Mouse (Mus musculus) lung, postnatal 14 days (tissue): ENCODE results near the gene Sh2d2a.
"Not testable (repeated sequence)": the region's sequence is repeated elsewhere in the genome, so short reads cannot be mapped to it uniquely, and the experiment has no call there.

Experiments used
- DNase-seq: peaks from one replicate; pipeline ENCODE4 v3.0.0; 2021

Gene Sh2d2a

DNA sequence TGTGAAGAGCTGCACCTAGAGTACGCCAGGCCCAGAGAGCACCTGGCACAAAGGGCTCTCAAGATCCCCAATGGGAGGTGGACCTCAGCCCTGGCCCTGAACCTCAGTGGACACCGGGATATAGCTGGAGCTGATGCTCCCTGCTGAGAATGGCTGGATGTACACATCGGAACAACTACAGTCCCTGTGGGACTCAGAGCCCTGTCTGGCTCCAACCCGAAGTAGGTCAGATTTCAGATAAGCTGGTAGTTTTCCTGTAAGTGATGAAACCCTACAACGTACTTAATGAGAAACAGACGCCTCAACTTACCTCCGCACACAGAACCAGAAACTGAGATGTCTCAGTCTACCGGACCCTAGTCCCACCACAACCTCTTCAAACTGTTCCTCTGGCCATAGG is 11.1 kb downstream of the Sh2d2a start:
- no peak for DNase-seq

DNA sequence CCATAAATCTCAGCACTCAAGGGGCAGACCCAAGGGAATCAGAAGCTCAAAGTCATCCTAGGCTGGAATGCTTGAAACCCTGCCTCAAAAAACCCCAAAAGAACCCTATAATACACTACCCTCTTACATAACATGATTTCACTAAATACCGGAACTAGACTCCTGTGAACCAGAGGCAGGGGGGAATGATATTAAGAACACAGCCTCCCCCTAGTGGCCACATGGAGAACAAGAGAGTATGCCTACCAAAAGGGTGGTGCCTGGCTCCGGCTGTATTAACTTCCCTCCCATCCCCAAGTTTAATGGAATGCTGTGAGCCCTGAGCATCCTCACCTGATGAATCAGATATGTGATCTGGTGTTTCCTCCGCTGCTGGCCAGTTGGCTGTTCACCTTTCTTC is 13.3 kb downstream of the Sh2d2a start:
- DNase-seq: peak; percentile 73

DNA sequence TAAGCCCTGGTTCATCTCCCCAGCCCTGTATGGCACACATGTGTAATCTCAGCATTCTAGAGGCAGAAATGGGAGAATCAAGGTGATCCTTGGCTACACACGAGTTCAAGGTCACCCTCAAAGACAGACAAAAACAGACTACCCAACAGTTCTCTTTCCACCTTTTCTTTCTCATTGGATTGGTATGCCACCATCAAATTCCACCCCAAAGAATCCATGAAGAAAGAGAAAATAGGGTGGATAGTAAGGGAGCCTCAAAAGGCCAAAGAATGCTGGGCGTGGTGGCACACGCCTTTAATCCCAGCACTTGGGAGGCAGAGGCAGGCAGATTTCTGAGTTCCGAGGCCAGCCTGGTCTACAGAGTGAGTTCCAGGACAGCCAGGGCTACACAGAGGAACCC is 17.6 kb downstream of the Sh2d2a start:
- not testable (repeated sequence) for DNase-seq

DNA sequence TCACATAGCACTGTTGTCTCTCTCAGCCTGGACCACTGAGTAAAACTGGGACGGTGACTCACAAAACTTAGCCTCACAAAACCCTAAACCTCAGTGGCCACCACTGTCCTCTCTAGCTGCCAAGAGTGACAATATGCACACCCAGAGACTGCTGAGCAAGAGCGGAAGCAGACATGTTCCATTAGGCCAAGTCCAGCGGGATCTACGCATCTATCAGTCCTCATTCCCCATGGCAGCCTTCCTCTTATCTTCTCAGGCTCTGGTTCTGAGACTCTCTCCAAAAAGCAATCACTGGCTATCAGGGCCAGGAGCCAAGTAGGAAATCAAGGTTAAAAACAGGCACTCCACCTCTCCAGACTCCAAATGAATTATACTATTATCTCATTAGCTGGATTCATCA is 31.2 kb downstream of the Sh2d2a start:
- no peak for DNase-seq

DNA sequence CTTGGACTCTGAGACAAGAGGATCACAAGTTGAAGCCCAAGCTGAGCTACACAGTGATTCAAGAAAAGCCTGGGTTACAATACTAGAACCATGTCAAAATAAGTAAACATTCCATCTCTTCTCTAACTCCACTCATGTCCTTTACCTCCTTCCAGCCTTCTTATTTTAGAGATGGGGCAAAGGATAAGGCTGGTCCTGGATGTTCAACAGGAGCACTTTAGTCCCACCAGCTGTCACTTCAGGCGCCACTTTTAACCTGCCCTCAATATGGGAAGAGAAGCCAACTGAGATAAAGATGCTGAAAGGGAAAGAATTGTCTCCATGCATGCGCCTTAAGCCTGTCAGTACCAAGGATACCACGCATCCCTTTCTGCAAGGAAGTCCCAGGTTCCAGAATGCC is 37.7 kb downstream of the Sh2d2a start:
- DNase-seq: no peak

DNA sequence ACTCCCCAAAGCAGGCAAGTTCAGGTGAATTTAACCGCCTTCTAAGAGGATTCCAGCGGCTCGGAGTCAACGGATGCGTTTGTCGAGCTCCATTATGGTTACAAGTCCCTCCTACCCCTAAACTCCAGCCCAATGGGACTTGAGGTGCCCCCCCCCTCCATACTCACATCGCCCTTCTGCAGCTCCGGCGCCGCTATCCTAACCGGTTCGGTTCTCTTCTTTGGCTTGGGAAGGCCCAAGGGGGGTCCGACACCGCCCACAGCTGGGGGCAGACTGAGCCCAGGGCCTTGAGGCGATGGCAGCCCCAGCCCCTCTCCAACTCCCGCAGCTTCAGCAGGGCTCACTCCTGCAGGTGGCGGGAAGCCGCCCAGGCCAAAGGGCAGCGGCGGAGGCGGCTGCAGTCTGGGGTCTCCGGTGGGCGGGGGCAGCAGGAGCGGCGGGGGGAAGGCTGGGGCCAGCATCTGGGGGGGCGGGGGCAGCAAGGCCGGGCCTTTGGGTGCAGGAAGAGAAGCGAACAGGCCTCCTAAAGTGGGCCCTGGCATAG is 38.2 kb downstream of the Sh2d2a start:
- DNase-seq: peak; percentile 26

DNA sequence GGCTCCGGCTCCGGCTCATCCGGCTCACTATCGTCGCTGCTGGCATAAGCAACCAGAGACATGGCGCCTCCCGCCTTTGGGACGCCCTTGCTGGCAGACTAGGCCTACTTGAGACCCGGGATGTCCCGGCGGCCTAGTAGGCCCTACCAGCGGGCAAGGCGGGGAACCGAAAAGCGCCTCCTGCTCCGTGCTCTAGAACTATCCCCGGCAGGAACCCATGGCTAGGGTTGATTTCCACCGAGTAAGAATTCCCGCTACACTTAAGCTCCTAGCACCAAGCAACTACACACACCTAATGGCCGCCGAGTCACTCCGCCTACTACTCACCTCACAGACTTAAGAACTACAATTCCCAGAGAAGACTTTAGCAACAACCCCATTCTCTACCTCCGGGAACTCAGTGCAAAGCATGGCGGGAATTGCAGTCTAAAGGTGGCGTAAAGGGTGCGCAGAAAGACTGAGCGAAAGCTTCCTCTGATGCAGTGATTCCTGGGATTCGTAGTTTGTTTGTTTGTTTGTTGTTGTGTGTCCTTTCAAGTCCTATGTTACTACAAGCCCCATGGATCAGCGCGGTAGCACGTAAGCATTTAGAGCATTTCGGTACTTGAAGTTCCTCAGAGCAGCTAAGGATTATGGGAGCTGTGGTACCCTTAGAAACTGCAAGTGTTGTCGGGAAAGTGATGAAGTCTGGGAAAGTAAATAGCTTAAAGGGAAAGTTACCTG is 38.9 kb downstream of the Sh2d2a start, which contains the start of gene Prcc:
TSS of gene Prcc (minus strand) at position 328 of the 723 bp plus-strand sequence.
- DNase-seq: peak; percentile 86

DNA sequence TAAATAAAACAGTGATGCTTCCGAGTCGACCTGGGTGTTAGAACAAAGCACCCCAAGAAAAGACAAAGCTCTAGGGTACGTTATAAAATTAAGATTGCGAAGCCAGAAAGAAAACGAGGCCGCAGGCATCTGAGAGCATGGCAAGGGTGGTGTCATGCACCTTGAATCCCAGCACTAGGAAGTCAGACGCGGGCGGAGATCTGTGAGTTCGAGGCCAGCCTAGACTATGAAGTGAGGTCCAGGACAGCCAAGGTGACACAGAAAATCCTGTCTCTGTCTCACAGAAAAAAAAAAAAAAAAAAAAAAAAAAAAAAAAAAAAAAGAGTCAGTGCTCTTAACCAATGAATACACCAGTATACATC is 39.4 kb downstream of the Sh2d2a start:
- peak; percentile 40 for DNase-seq

DNA sequence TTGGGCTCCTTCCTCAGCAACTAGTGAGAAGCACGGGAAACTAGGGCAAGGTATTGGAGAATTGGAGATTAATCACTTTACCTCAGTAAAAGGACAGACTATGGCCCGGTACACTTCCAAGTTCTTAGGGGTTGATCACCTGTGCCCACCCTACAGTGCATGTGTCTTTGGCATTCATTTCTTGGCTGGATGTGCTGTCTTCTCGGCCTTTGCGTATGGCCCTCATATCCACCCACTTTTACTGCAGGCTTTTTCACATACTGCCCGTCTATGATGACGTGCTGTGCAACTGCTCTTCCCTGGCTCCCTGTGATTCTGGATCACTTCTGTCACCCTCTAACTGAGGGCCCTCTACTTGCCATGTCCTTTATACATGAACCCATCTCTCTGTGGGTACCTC is 39.9 kb downstream of the Sh2d2a start:
- DNase-seq: no peak

DNA sequence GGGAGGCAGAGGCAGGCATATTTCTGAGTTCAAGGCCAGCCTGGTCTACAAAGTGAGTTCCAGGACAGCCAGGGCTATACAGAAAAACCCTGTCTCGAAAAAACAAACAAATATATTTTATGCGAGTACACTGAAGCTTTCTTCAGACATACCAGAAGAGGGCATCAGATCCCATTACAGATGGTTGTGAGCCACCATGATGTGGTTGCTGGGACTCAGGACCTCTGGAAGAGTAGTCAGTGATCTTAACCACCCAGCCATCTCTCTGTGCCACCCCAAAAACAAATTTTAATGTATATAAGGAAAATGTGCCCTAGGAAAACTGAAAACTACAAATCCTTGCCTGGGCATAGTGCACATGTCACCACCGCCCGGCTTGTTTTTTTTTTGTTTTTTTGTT is 40.8 kb downstream of the Sh2d2a start:
- DNase-seq: not testable (repeated sequence)

DNA sequence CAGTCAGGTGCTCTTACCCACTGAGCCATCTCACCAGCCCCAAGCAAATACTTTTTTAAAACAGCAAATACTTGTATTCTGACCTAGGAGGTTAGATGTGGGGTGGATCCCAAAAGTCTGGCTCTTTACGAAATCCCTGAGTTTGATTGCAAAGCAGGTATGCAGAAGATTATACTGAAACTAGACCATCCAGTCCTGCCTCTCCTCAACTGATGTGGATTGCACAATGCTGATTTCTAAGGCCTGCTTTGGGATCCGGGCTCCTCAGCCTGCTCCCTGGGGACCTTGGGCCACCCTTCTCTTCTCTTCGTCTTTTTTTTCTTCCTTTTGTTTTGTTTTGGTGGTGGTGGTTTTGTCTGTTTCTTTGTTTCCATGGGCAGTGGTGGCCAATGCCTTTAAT is 44.9 kb downstream of the Sh2d2a start:
- no peak for DNase-seq

DNA sequence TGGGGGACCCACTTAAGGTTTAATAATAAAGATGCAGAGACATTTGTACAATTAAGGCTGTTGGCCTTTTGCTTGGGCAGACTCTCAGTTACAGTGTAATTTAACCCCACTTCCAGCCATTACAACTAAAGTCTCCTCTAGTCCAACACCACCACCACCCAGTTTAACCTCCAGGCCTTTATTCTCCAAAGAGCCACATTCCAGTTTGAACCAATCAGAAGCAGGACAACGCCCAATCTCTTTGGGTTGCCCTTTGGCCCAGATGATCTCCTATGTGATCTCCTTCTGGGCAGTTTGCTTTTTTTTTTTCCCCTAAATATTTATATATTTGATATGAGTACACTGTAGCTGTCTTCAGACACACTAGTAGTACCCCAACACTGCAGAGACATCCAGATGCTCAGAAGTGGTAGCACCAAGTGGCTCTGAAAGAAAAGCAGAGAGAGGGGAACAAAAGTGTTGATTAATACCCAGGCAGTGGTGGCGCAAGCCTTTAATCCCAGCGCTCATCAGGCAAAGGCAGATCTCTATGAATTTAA is 46.9 kb downstream of the Sh2d2a start:
- no peak for DNase-seq

DNA sequence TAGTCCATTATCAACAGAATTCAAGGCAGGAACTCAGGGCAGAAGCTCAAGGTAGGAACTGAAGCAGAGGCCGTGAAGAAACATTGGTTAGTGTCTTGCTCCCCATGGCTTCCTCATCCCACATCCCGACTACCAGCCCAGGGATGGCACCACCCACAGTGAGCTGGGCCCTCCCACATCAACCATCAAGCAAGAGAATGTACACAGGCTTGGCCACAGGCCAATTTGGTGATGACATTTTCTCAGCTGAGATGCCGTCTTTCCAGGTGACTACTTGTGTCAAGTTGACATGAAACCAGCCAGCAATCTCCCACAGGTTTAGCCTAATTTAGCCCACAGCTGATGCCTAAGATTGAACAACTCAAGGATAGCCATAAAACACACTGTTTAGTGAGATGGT is 52.7 kb downstream of the Sh2d2a start:
- no peak for DNase-seq

DNA sequence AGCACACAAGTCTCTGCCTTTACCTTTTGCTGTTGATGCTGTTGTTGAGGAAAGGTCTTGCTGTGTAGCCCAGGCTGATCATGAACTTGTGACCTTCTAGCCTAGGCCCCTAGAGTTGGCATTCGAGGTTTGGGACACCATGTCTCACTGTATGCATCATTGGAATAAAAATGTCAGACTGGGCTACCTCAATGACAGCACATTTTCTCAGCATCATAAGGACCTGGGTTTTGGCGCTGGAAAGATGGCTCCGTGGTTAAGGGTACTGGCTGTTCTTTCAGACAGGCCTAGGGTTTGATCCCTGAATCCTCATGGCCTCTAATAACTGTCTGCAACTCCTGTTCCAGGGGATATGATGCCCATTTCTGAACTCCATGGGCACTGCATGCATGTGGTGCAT is 53.2 kb downstream of the Sh2d2a start:
- DNase-seq: no peak

DNA sequence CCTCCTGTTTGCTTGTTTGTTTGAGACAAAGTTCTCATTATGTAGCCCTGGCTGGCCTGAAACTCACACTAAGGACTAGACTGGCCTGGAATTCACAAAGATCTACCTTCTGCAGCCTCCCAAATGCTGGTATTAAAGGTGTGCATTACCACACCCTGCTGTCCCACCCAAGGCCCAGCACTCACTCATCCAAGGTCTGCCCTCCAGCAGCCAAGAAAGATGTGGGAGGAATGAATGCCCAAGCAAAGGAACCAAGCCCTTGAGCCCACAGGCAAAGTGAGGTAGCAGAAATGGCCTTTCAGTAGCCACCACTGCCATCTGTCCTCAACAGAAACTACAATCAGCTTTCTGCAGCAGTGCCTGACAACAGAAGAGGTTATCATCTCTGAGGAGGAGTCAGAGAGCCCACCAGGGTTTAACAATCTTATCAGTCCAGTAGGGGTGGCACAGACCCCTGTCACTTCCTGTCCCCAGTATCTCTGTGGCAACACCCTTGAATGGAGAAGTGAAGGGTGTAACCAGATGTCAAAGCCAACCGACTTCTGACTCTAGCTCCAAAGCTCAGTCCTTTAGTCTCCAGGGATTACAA is 54.6 kb downstream of the Sh2d2a start:
- DNase-seq: no peak

DNA sequence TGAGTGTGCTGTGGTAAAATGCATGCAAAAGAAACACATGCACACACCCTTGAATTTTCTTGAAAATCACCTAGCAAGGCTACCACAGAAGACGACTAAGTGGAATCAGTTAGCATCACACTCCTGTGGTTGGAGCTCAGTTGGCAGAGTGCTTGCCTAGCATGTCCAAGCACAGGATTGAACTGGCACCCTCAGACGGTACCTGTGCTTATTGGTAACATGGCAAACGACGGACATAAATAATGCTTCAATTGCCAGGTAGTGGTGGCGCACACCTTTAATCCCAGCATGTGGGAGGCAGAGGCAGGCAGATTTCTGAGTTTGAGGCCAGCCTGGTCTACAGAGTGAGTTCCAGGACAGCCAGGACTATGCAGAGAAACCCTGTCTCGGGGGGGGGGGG is 55.4 kb downstream of the Sh2d2a start:
- DNase-seq: not testable (repeated sequence)

DNA sequence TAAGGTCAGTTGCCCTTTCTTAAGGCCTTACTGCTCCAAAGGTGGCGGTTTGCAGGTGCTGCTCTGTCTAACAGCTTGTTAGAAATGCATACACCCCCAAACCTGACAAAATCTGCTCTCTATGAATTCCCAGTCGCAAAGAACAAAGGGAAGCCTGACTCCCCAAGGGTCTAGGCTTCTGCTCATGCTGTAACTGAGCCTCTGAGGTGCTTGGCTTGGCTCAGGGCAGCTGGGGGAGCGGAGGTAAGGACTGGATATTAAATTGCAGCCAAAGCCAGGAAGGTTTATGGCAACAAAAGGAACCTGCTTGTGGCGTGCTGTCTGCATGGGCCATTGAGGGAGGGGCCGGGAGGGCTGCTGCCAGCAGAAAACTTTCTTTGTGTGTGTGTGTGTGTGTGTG is 57.3 kb downstream of the Sh2d2a start:
- DNase-seq: no peak
